Mouse (Mus musculus) heart, adult 2 months (tissue): ENCODE data around the gene Pip4k2c. TPM values are rescaled to one million over a fixed set of nuclear protein-coding genes. Genes with fewer than 3 reads are reported as not detected.

Source experiments
- DNase-seq, 2 experiments: peaks; one replicate each; pipeline ENCODE4 v3.0.0; 2021
- H3K27ac ChIP-seq: fragments of 200-600 bp; 2 replicates; pipeline ENCODE4 v1.8.1; 2022
- H3K27me3 ChIP-seq: fragments of 200-500 bp; 2 replicates; pipeline ENCODE4 v1.6.1; 2012; ENCODE audit warnings: mild to moderate bottlenecking, low read length, inconsistent platforms, mixed read lengths; ENCODE audit not compliant: control insufficient read depth, insufficient read depth
- H3K36me3 ChIP-seq: fragments of 200-500 bp; 2 replicates; pipeline ENCODE4 v1.6.1; 2012; ENCODE audit warnings: low read length, inconsistent platforms; ENCODE audit not compliant: control insufficient read depth, insufficient read depth
- H3K4me1 ChIP-seq: fragments of 200-500 bp; 2 replicates; pipeline ENCODE4 v1.6.1; 2011; ENCODE audit warnings: low read length; ENCODE audit not compliant: control insufficient read depth, insufficient read depth
- H3K4me3 ChIP-seq: fragments of 200-600 bp; 2 replicates; pipeline ENCODE4 v1.8.1; 2022
- H3K79me2 ChIP-seq: fragments of 200-500 bp; replicated peaks from 2 replicates; pipeline ENCODE4 v1.6.1; 2012; ENCODE audit warnings: mild to moderate bottlenecking, inconsistent platforms, low read length, moderate library complexity, mixed read lengths; ENCODE audit not compliant: control insufficient read depth, insufficient read depth
- H3K9ac ChIP-seq: fragments of 200-500 bp; 2 replicates; pipeline ENCODE4 v1.6.1; 2012; ENCODE audit warnings: low read depth, mild to moderate bottlenecking, control low read depth, inconsistent platforms, low read length, mixed read lengths
- CTCF ChIP-seq: fragments of 200-600 bp; IDR thresholded peaks from 2 replicates; pipeline ENCODE4 v1.8.1; 2022; ENCODE audit warnings: antibody characterized with exemption, mild to moderate bottlenecking, moderate library complexity
- EP300 ChIP-seq: fragments of 200-500 bp; IDR thresholded peaks from 2 replicates; pipeline ENCODE4 v1.6.1; 2011; ENCODE audit warnings: low read depth, low read length, control low read depth; ENCODE audit not compliant: insufficient read depth
- POLR2A ChIP-seq: fragments of 200-500 bp; IDR thresholded peaks from 2 replicates; pipeline ENCODE4 v1.6.1; 2011; ENCODE audit warnings: mild to moderate bottlenecking, low read depth, low read length, control low read depth; ENCODE audit not compliant: insufficient read depth
- WGBS: fragments of 180-500 bp; shearing (Covaris S2); methylation state at CpG from one replicate; pipeline ENCODE4 v1.1.7; 2018; 5-methylcytosine and 5-hydroxymethylcytosine counted together
- intact Hi-C: fragments of 180-260 bp; cut with DNase I; formaldehyde crosslinking; loops from one replicate; pipeline ENCODE4 v1.15.1; 2025
- polyA plus RNA-seq: library from polyadenylated mRNA; depleted of rRNA; stranded (reverse); fragments of >200 nt; gene quantifications from 2 replicates; pipeline ENCODE4 v1.2.3, GENCODE M21; 2012
- total RNA-seq, 2 experiments: library from RNA; stranded (reverse); gene quantifications; 2 replicates each; pipeline ENCODE4 v1.2.3; 2021

Pip4k2c gene
- total and polyA plus RNA-seq, 3 experiments, result 25.7 to 29.0 (median 28.8) TPM

- Histone ChIP-seq H3K4me3 (no peak overlapping the region), H3K9ac (no peak overlapping the region), H3K79me2 (no peaks in the 10 kb centered on the region), H3K36me3 (no peaks in the 10 kb centered on the region), H3K4me1 (peaks cover 3% of the 10 kb centered on the region; the same call in 1 of the 2 replicates), H3K27me3 (peaks cover 5% of the 10 kb centered on the region; the same call in 1 of the 2 replicates), H3K27ac (no peak overlapping the region)
- 53% methylated on average over 3 of the region's 3 CpGs for WGBS
- no peak for TF ChIP-seq EP300
- TF ChIP-seq POLR2A, result no peak
- TF ChIP-seq CTCF, result no peak
- DNase-seq, result no peak
- intact Hi-C loops, result no loop called here
Observed at GRCm38 (mm10) chr10:127160728-127161127, 50.7 kb downstream of the Pip4k2c start.

DNA sequence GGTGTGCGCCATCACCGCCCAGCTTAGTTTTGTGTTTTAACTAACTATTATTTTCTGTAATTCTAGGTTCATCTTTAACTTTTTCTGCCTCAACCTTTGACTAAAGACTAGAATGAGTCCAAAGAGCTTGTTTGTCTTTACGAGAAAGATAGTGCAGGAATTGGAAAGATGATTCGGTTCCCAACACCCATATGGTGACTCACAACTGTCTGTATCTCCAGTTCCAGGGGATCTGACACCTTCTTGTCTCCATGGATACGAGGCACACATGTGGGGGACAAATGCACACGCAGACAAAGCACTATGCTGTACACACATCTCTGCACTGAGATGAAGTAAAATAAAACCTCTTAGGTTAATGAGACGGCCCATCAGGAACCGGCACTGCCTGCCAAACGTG lies 51.3 kb downstream of the Pip4k2c start:
- intact Hi-C loops, result no loop called here
- DNase-seq, result no peak

GRCm38 (mm10) chr10:127158471-127158870 lies 52.9 kb downstream of the Pip4k2c start:
- Histone ChIP-seq H3K9ac (no peak overlapping the region), H3K4me3 (no peak overlapping the region), H3K27me3 (no peaks in the 10 kb centered on the region), H3K36me3 (no peaks in the 10 kb centered on the region), H3K4me1 (no peaks in the 10 kb centered on the region), H3K79me2 (no peaks in the 10 kb centered on the region), H3K27ac (no peak overlapping the region)
- intact Hi-C loops, result no loop called here
- TF ChIP-seq EP300 (no peak), CTCF (no peak), POLR2A (no peak)
- WGBS, result 62% methylated on average over 3 of the region's 3 CpGs
- DNase-seq, result no peak

More for the DNA sequence above, 51.3 kb downstream of the Pip4k2c start:
- WGBS, result 69% methylated on average over 9 of the region's 9 CpGs
- 0 out of 2 replicates have a peak, but pooled peaks cover under 1% of the 10 kb centered on the region for H3K27me3 ChIP-seq
- no peak overlapping the region for H3K4me3 ChIP-seq
- H3K36me3 ChIP-seq, result no peaks in the 10 kb centered on the region
- H3K79me2 ChIP-seq, result no peaks in the 10 kb centered on the region
- TF ChIP-seq POLR2A (no peak), CTCF (no peak), EP300 (no peak)
- H3K4me1 ChIP-seq, result peaks cover 3% of the 10 kb centered on the region; the same call in 1 of the 2 replicates
- H3K27ac ChIP-seq, result no peak overlapping the region
- no peak overlapping the region for H3K9ac ChIP-seq

DNA sequence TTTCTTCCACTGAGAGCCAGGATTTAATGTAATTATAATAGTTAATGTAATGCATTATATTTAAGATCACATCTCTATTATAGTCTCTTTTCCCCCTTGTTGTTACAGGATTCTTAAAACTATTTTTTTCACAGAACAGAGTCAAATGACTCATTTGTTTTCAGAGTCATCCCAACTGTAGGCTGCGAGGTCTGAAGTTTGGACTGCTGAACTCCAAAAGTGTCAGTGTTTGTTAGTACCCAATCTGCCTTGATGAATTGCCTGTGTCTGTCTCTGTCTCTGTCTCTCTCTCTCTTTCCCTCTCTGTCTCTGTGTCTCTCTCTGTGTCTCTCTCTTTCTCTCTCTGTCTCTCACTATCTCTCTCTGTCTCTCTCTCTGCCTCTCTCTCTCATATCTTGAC lies 54.9 kb downstream of the Pip4k2c start:
- intact Hi-C loops, result no loop called here
- DNase-seq, result no peak

GRCm38 (mm10) chr10:127156089-127156488 lies 55.3 kb downstream of the Pip4k2c start:
- intact Hi-C loops, result no loop called here
- H3K27ac ChIP-seq, result no peak overlapping the region
- no peaks in the 10 kb centered on the region for H3K4me1 ChIP-seq
- no peaks in the 10 kb centered on the region for H3K36me3 ChIP-seq
- H3K9ac ChIP-seq, result no peak overlapping the region
- no peaks in the 10 kb centered on the region for H3K79me2 ChIP-seq
- TF ChIP-seq POLR2A, result no peak
- no peak for TF ChIP-seq EP300
- 95% methylated on average over 1 of the region's 1 CpGs for WGBS
- no peaks in the 10 kb centered on the region for H3K27me3 ChIP-seq
- H3K4me3 ChIP-seq, result no peak overlapping the region
- no peak for DNase-seq

More for the DNA sequence above, 54.9 kb downstream of the Pip4k2c start:
- H3K36me3 ChIP-seq, result no peaks in the 10 kb centered on the region
- no peaks in the 10 kb centered on the region for H3K27me3 ChIP-seq
- no peak overlapping the region for H3K9ac ChIP-seq
- H3K4me1 ChIP-seq, result no peaks in the 10 kb centered on the region
- H3K4me3 ChIP-seq, result no peak overlapping the region
- no peak for TF ChIP-seq EP300
- no peak for TF ChIP-seq CTCF
- no peak for TF ChIP-seq POLR2A
- H3K79me2 ChIP-seq, result no peaks in the 10 kb centered on the region
- 86% methylated on average over 1 of the region's 1 CpGs for WGBS
- H3K27ac ChIP-seq, result no peak overlapping the region

DNA sequence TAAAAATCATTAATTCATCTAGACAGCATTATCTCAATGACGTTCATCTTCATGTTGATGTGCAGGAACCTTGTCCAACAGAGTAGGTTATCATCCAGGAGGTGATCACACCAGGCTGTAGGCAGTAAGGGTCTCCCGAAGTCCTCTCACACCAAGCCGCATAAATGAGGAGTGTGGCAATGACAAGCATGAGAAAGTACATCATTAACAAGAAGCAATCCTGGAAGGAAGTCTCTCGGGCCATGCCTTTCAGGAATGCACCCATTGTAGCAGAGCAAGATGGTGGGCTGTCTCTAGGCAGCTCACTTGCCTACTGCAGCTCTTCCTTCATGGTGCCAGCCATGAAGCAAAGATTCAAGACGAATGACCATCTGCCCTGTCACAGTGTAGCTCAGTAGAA lies 56.7 kb downstream of the Pip4k2c start:
- intact Hi-C loops, result no loop called here
- TF ChIP-seq CTCF, result no peak
- TF ChIP-seq POLR2A, result no peak
- no peak for TF ChIP-seq EP300
- H3K36me3 ChIP-seq, result no peaks in the 10 kb centered on the region
- H3K27ac ChIP-seq, result no peak overlapping the region
- DNase-seq, result no peak
- WGBS, result 84% methylated on average over 5 of the region's 5 CpGs
- no peaks in the 10 kb centered on the region for H3K79me2 ChIP-seq
- H3K27me3 ChIP-seq, result no peaks in the 10 kb centered on the region
- no peak overlapping the region for H3K9ac ChIP-seq
- no peak overlapping the region for H3K4me3 ChIP-seq
- no peaks in the 10 kb centered on the region for H3K4me1 ChIP-seq
